Mouse (Mus musculus) myocyte (in vitro differentiated cells): ENCODE results near the gene Zfp617.

Source experiments
- CEBPB ChIP-seq: IDR thresholded peaks from 2 replicates; pipeline ENCODE4 v1.6.1; 2011; ENCODE audit warnings: mild to moderate bottlenecking, moderate library complexity; ENCODE audit not compliant: poor library complexity, insufficient read depth, severe bottlenecking
- E2F4 ChIP-seq: IDR thresholded peaks from one replicate; pipeline ENCODE4 v1.6.1; 2011; ENCODE audit warnings: mild to moderate bottlenecking, control low read depth, moderate library complexity; ENCODE audit not compliant: insufficient read depth
- MAX ChIP-seq: IDR thresholded peaks from one replicate; pipeline ENCODE4 v1.6.1; 2011; ENCODE audit warnings: low read depth, mild to moderate bottlenecking, control low read depth
- MYOD1 ChIP-seq, 3 experiments: IDR thresholded peaks; one replicate each; pipeline ENCODE4 v1.6.1; 2011; ENCODE audit warnings: control low read depth in 2 of 3, low read depth in 2 of 3, mild to moderate bottlenecking in 2 of 3, moderate library complexity in 1 of 3; ENCODE audit not compliant: insufficient read length in 2 of 3, control insufficient read depth in 1 of 3
- MYOG ChIP-seq, 3 experiments: IDR thresholded peaks; one replicate each; pipeline ENCODE4 v1.6.1; 2011; ENCODE audit warnings: control low read depth in 2 of 3, low read depth in 2 of 3, mild to moderate bottlenecking in 2 of 3; ENCODE audit not compliant: insufficient read length in 2 of 3, control insufficient read depth in 1 of 3, insufficient read depth in 1 of 3
- POLR2A ChIP-seq: IDR thresholded peaks from one replicate; pipeline ENCODE4 v1.6.1; 2011; ENCODE audit warnings: low read depth, mild to moderate bottlenecking, control low read depth, moderate library complexity; ENCODE audit not compliant: insufficient read length
- POLR2AphosphoS2 ChIP-seq: IDR thresholded peaks from one replicate; pipeline ENCODE4 v1.6.1; 2011; ENCODE audit warnings: low read depth, control low read depth; ENCODE audit not compliant: insufficient read length
- REST ChIP-seq: IDR thresholded peaks from one replicate; pipeline ENCODE4 v1.6.1; 2011; ENCODE audit warnings: mild to moderate bottlenecking, control low read depth, moderate library complexity; ENCODE audit not compliant: insufficient read depth, insufficient read length
- SRF ChIP-seq: IDR thresholded peaks from one replicate; pipeline ENCODE4 v1.6.1; 2011; ENCODE audit warnings: low read depth; ENCODE audit not compliant: control insufficient read depth, insufficient read length
- TCF12 ChIP-seq: IDR thresholded peaks from one replicate; pipeline ENCODE4 v1.6.1; 2011; ENCODE audit warnings: mild to moderate bottlenecking, control low read depth; ENCODE audit not compliant: poor library complexity, insufficient read depth, severe bottlenecking
- TCF3 ChIP-seq: IDR thresholded peaks from one replicate; pipeline ENCODE4 v1.6.1; 2011; ENCODE audit warnings: low read depth, control low read depth; ENCODE audit not compliant: insufficient read length
- USF1 ChIP-seq: IDR thresholded peaks from one replicate; pipeline ENCODE4 v1.6.1; 2011; ENCODE audit warnings: low read depth, mild to moderate bottlenecking, control low read depth, moderate library complexity

- TF ChIP-seq POLR2A (no peak), TCF12 (no peak), TCF3 (no peak), MAX (no peak), USF1 (no peak), MYOG (IDR thresholded peaks at IDR 0.05; ENCODE audit: control insufficient read depth in 1 of 3, insufficient read depth in 1 of 3, insufficient read length in 2 of 3, low read depth in 2 of 3) (no peak), CEBPB (no peak), E2F4 (no peak), POLR2AphosphoS2 (no peak), SRF (no peak), MYOD1 (IDR thresholded peaks at IDR 0.05; ENCODE audit: control insufficient read depth in 1 of 3, insufficient read length in 2 of 3, low read depth in 2 of 3) (no peak), REST (no peak)
Observed at GRCm38 (mm10) chr8:71906809-71907208, 1.6 kb upstream of the Zfp617 start.
